Mouse (Mus musculus): Measurements from ENCODE around the gene Fastk. TPM values are rescaled to one million over a fixed set of nuclear protein-coding genes. Genes with fewer than 3 reads are reported as not detected.

Fastk gene
- total and polyA plus RNA-seq, 3 experiments, result 36.2 to 286 (median 95.9) TPM

GRCm38 (mm10) chr5:24420381-24420780, 24.7 kb downstream of the Fastk start:
- H3K36me3 ChIP-seq (replicated peaks), result peaks cover 53% of the 10 kb centered on the region
- peaks cover 34% of the 10 kb centered on the region for H3K4me1 ChIP-seq (ENCODE audit: insufficient read depth, low read depth, low read length)
- no peak overlapping the region for H3K4me3 ChIP-seq (ENCODE audit: low read depth, low read length)
- ATAC-seq (ENCODE audit: extremely low read depth, insufficient number of reproducible peaks, low FRiP score, poor library complexity, severe bottlenecking) (no peak), DNase-seq (ENCODE audit: low spot score) (no peak)
- H3K27me3 ChIP-seq (ENCODE audit: insufficient read depth, low read length), result peaks cover 4% of the 10 kb centered on the region
- TF ChIP-seq CTCF (IDR thresholded peaks at IDR 0.05; ENCODE audit: low read depth, low read length) (no peak), POLR2AphosphoS5 (IDR thresholded peaks at IDR 0.05; ENCODE audit: insufficient replicate concordance, low read depth, low read length) (no peak), GATA2 (IDR thresholded peaks at IDR 0.05; ENCODE audit: borderline replicate concordance, low read depth, low read length) (no peak), GATA1 (IDR thresholded peaks at IDR 0.05; ENCODE audit: borderline replicate concordance, low read length) (no peak), TAL1 (conservative IDR thresholded peaks at IDR 0.05; ENCODE audit: low read depth, low read length) (no peak)
- no peaks in the 10 kb centered on the region for H3K9me3 ChIP-seq (replicated peaks)

GRCm38 (mm10) chr5:24417587-24417986, 27.5 kb downstream of the Fastk start:
- H3K4me3 ChIP-seq (ENCODE audit: low read depth, low read length), result no peak overlapping the region
- ATAC-seq (ENCODE audit: extremely low read depth, insufficient number of reproducible peaks, low FRiP score, poor library complexity, severe bottlenecking), result no peak
- H3K27me3 ChIP-seq (ENCODE audit: insufficient read depth, low read length), result peaks cover 30% of the 10 kb centered on the region
- TF ChIP-seq CTCF (IDR thresholded peaks at IDR 0.05; ENCODE audit: low read depth, low read length) (no peak), POLR2AphosphoS5 (IDR thresholded peaks at IDR 0.05; ENCODE audit: insufficient replicate concordance, low read depth, low read length) (no peak), GATA1 (IDR thresholded peaks at IDR 0.05; ENCODE audit: borderline replicate concordance, low read length) (no peak), TAL1 (conservative IDR thresholded peaks at IDR 0.05; ENCODE audit: low read depth, low read length) (no peak), GATA2 (IDR thresholded peaks at IDR 0.05; ENCODE audit: borderline replicate concordance, low read depth, low read length) (no peak)
- peaks cover 17% of the 10 kb centered on the region for H3K4me1 ChIP-seq (ENCODE audit: insufficient read depth, low read depth, low read length)
- DNase-seq (ENCODE audit: low spot score), result no peak
- H3K36me3 ChIP-seq (replicated peaks), result peaks cover 53% of the 10 kb centered on the region
- no peaks in the 10 kb centered on the region for H3K9me3 ChIP-seq (replicated peaks)

GRCm38 (mm10) chr5:24416222-24416736, 28.8 kb downstream of the Fastk start:
- TF ChIP-seq TAL1 (conservative IDR thresholded peaks at IDR 0.05; ENCODE audit: low read depth, low read length) (no peak), CTCF (IDR thresholded peaks at IDR 0.05; ENCODE audit: low read depth, low read length) (peak; percentile 23; the same call in 1 of the 2 replicates)
- Histone ChIP-seq H3K9me3 (replicated peaks) (no peaks in the 10 kb centered on the region), H3K4me3 (ENCODE audit: low read depth, low read length) (no peak overlapping the region), H3K4me1 (ENCODE audit: insufficient read depth, low read depth, low read length) (peaks cover 13% of the 10 kb centered on the region), H3K27me3 (ENCODE audit: insufficient read depth, low read length) (peaks cover 30% of the 10 kb centered on the region), H3K36me3 (replicated peaks) (peaks cover 43% of the 10 kb centered on the region)
- ATAC-seq (ENCODE audit: extremely low read depth, insufficient number of reproducible peaks, low FRiP score, poor library complexity, severe bottlenecking), result no peak
- DNase-seq (ENCODE audit: low spot score), result peak; percentile 54

- no peak for ATAC-seq (ENCODE audit: extremely low read depth, insufficient number of reproducible peaks, low FRiP score, poor library complexity, severe bottlenecking)
- TF ChIP-seq POLR2AphosphoS5 (IDR thresholded peaks at IDR 0.05; ENCODE audit: insufficient replicate concordance, low read depth, low read length) (no peak), GATA2 (IDR thresholded peaks at IDR 0.05; ENCODE audit: borderline replicate concordance, low read depth, low read length) (no peak), CTCF (IDR thresholded peaks at IDR 0.05; ENCODE audit: low read depth, low read length) (no peak), GATA1 (IDR thresholded peaks at IDR 0.05; ENCODE audit: borderline replicate concordance, low read length) (no peak), TAL1 (conservative IDR thresholded peaks at IDR 0.05; ENCODE audit: low read depth, low read length) (no peak)
- Histone ChIP-seq H3K4me1 (ENCODE audit: insufficient read depth, low read depth, low read length) (peaks cover 13% of the 10 kb centered on the region), H3K9me3 (replicated peaks) (no peaks in the 10 kb centered on the region), H3K36me3 (replicated peaks) (peaks cover 37% of the 10 kb centered on the region), H3K27me3 (ENCODE audit: insufficient read depth, low read length) (peaks cover 30% of the 10 kb centered on the region), H3K4me3 (ENCODE audit: low read depth, low read length) (no peak overlapping the region)
- no peak for DNase-seq (ENCODE audit: low spot score)
Measured at GRCm38 (mm10) chr5:24413938-24414337, 31.1 kb downstream of the Fastk start.

- peaks cover 30% of the 10 kb centered on the region for H3K27me3 ChIP-seq (ENCODE audit: insufficient read depth, low read length)
- DNase-seq (ENCODE audit: low spot score) (no peak), ATAC-seq (ENCODE audit: extremely low read depth, insufficient number of reproducible peaks, low FRiP score, poor library complexity, severe bottlenecking) (no peak)
- H3K4me1 ChIP-seq (ENCODE audit: insufficient read depth, low read depth, low read length), result peaks cover 13% of the 10 kb centered on the region
- peaks cover 37% of the 10 kb centered on the region for H3K36me3 ChIP-seq (replicated peaks)
- H3K9me3 ChIP-seq (replicated peaks), result no peaks in the 10 kb centered on the region
- TF ChIP-seq POLR2AphosphoS5 (IDR thresholded peaks at IDR 0.05; ENCODE audit: insufficient replicate concordance, low read depth, low read length) (no peak), TAL1 (conservative IDR thresholded peaks at IDR 0.05; ENCODE audit: low read depth, low read length) (no peak), CTCF (IDR thresholded peaks at IDR 0.05; ENCODE audit: low read depth, low read length) (no peak), GATA2 (IDR thresholded peaks at IDR 0.05; ENCODE audit: borderline replicate concordance, low read depth, low read length) (no peak), GATA1 (IDR thresholded peaks at IDR 0.05; ENCODE audit: borderline replicate concordance, low read length) (no peak)
- no peak within 1 kb of the TSS for H3K4me3 ChIP-seq (ENCODE audit: low read depth, low read length)
Measured at GRCm38 (mm10) chr5:24413042-24413693, 31.9 kb downstream of the Fastk start, which contains the start of gene Asic3. Gene Asic3 (plus strand): TSS chr5:24413392.

- Histone ChIP-seq H3K27me3 (ENCODE audit: insufficient read depth, low read length) (peaks cover 30% of the 10 kb centered on the region), H3K4me3 (ENCODE audit: low read depth, low read length) (no peak overlapping the region), H3K9me3 (replicated peaks) (no peaks in the 10 kb centered on the region), H3K4me1 (ENCODE audit: insufficient read depth, low read depth, low read length) (peaks cover 13% of the 10 kb centered on the region), H3K36me3 (replicated peaks) (peaks cover 43% of the 10 kb centered on the region)
- TF ChIP-seq CTCF (IDR thresholded peaks at IDR 0.05; ENCODE audit: low read depth, low read length) (no peak), GATA1 (IDR thresholded peaks at IDR 0.05; ENCODE audit: borderline replicate concordance, low read length) (no peak), GATA2 (IDR thresholded peaks at IDR 0.05; ENCODE audit: borderline replicate concordance, low read depth, low read length) (no peak)
- ATAC-seq (ENCODE audit: extremely low read depth, insufficient number of reproducible peaks, low FRiP score, poor library complexity, severe bottlenecking), result no peak
- no peak for DNase-seq (ENCODE audit: low spot score)
Measured at GRCm38 (mm10) chr5:24412063-24412462, 33.0 kb downstream of the Fastk start.

Data from G1E (cell line).